22 mouse cellular contexts compared by ENCODE assay signal in genomic region chr17:30819134-30819533, GRCm38 (mm10).
DNase-seq lines count a peak whose midpoint lies in the region; ATAC-seq and TF ChIP-seq lines count a peak whose summit lies in the region.
"Had no signal": no experiment of that assay in that cellular context is flagged by ENCODE, and none has a peak within 500 bp of the region (broad histone marks: within the 10 kb centered on the region; RNA-seq: fewer than 3 reads in every experiment).

No protein-coding gene starts in this region.

- H3K4me1 ChIP-seq in lung, postnatal 0 days (ENCODE audit: insufficient read depth, low read depth, low read length) = no peaks in the 10 kb centered on the region; the same call in 1 of the 2 replicates
- H3K4me1 ChIP-seq: embryonic facial prominence, embryonic 13.5 days; forebrain, embryonic 15.5 days had no signal

- TF ChIP-seq CTCF in lung, postnatal 0 days (IDR thresholded peaks at IDR 0.05) = 0 out of 2 replicates have a peak, but pooled peaks have one; percentile 7

- H3K9me3 ChIP-seq in lung, postnatal 0 days (ENCODE audit: low read length) = no peaks in the 10 kb centered on the region
- H3K9me3 ChIP-seq: embryonic facial prominence, embryonic 13.5 days; forebrain, embryonic 15.5 days; heart, embryonic 15.5 days; limb, embryonic 10.5 days had no signal

- no peaks in the 10 kb centered on the region for H3K27me3 ChIP-seq in lung, postnatal 0 days (replicated peaks; ENCODE audit: insufficient read depth, low read length)
- H3K27me3 ChIP-seq: embryonic facial prominence, embryonic 13.5 days; forebrain, embryonic 15.5 days; heart, embryonic 15.5 days had no signal

- H3K9ac ChIP-seq in lung, postnatal 0 days (replicated peaks; ENCODE audit: low read depth) = no peak overlapping the region
- H3K9ac ChIP-seq: embryonic facial prominence, embryonic 13.5 days; forebrain, embryonic 15.5 days; heart, embryonic 15.5 days had no signal

- no peak for ATAC-seq in lung, postnatal 0 days
- no peak for ATAC-seq in inflammation-experienced regulatory T-cells, adult 6 months
- ATAC-seq: forebrain, embryonic 15.5 days; hindbrain, embryonic 16.5 days had no signal

- H3K4me3 ChIP-seq in lung, postnatal 0 days (ENCODE audit: low read depth, low read length) = no peak overlapping the region
- H3K4me3 ChIP-seq: embryonic facial prominence, embryonic 13.5 days; forebrain, embryonic 15.5 days; heart, embryonic 15.5 days; left cerebral cortex, adult 2 months; limb, embryonic 10.5 days had no signal

- DNase-seq in lung, postnatal 0 days (ENCODE audit: low spot score) = no peak
- DNase-seq in lung, adult 18-20 months = no peak
- peak; percentile 76 for DNase-seq in A20 (ENCODE audit: low read depth, low spot score)
- DNase-seq in ES-CJ7 (ENCODE audit: low read depth, low spot score) = peak; percentile 92
- peak; percentile 8 for DNase-seq in induced T-regulatory cell, adult 2 months (ENCODE audit: low read depth)
- DNase-seq in kidney, postnatal 10 days = no peak
- DNase-seq: adrenal gland, postnatal 14 days; cerebellum, adult 11-12 months; cerebellum, postnatal 14 days; gastrocnemius, postnatal 14 days; kidney, adult 18-20 months; kidney, postnatal 25 days; retina, postnatal 1 day; right cerebral cortex, postnatal 4 days had no signal

- H3K4me2 ChIP-seq in lung, postnatal 0 days (replicated peaks; ENCODE audit: low read depth, low read length) = no peak overlapping the region
- H3K4me2 ChIP-seq: embryonic facial prominence, embryonic 13.5 days; forebrain, embryonic 15.5 days; heart, embryonic 15.5 days; midbrain, embryonic 11.5 days had no signal

- no peak for TF ChIP-seq EP300 in lung, postnatal 0 days (IDR thresholded peaks at IDR 0.05)

- 92% methylated on average over 8 of the region's 8 CpGs for WGBS in lung, postnatal 0 days

- H3K36me3 ChIP-seq in lung, postnatal 0 days (ENCODE audit: insufficient read depth, low read length) = no peaks in the 10 kb centered on the region
- H3K36me3 ChIP-seq: embryonic facial prominence, embryonic 13.5 days; forebrain, embryonic 15.5 days; heart, embryonic 15.5 days; limb, embryonic 10.5 days had no signal

- H3K27ac ChIP-seq in lung, postnatal 0 days (ENCODE audit: low read length) = no peak overlapping the region
- H3K27ac ChIP-seq: embryonic facial prominence, embryonic 13.5 days; forebrain, embryonic 15.5 days; heart, embryonic 15.5 days; left cerebral cortex, adult 2 months; limb, embryonic 10.5 days had no signal

Comparison
In these comparisons a context has a peak if more than half of its experiments do, and no peak if none do; other contexts are left out.
1. DNase-seq: peak in A20 (single experiment), ES-CJ7 (single experiment) and induced T-regulatory cell, adult 2 months (single experiment); none in lung, postnatal 0 days (single experiment), lung, adult 18-20 months (0 of 2) and kidney, postnatal 10 days (single experiment).